Mouse (Mus musculus) midbrain, embryonic 11.5 days (tissue): ENCODE data around the gene Nr1i3. TPM values are rescaled to one million over a fixed set of nuclear protein-coding genes. Genes with fewer than 3 reads are reported as not detected.
A peak's percentile ranks its signal among the peaks of the same experiment; 100 is the strongest.

ENCODE experiments used
- ATAC-seq: fragments of 200-750 bp; cut with Nextera tagmentation; 2 replicates; pipeline ENCODE4 v1.8.0; 2017; ENCODE audit warnings: moderate TSS enrichment, moderate library complexity; ENCODE audit not compliant: low FRiP score
- DNase-seq: peaks from one replicate; pipeline ENCODE4 v3.0.0; 2015; ENCODE audit warnings: low spot score; ENCODE audit errors: missing footprints
- H3K27ac ChIP-seq: fragments of 300-500 bp; sonication (generic); 2 replicates; pipeline ENCODE4 v1.5.1; 2014; ENCODE audit warnings: low read depth, low read length
- H3K27me3 ChIP-seq: fragments of 300-500 bp; sonication (generic); 2 replicates; pipeline ENCODE4 v1.6.1; 2014; ENCODE audit warnings: mild to moderate bottlenecking, low read length, moderate library complexity, mixed read lengths; ENCODE audit not compliant: control insufficient read depth, insufficient read depth
- H3K36me3 ChIP-seq: fragments of 300-500 bp; sonication (generic); 2 replicates; pipeline ENCODE4 v1.6.1; 2014; ENCODE audit warnings: mild to moderate bottlenecking, low read length, moderate library complexity, mixed read lengths; ENCODE audit not compliant: control insufficient read depth, insufficient read depth
- H3K4me1 ChIP-seq: fragments of 300-500 bp; sonication (generic); 2 replicates; pipeline ENCODE4 v1.6.1; 2014; ENCODE audit warnings: low read length; ENCODE audit not compliant: control insufficient read depth, insufficient read depth
- H3K4me2 ChIP-seq: fragments of 300-500 bp; sonication (generic); 2 replicates; pipeline ENCODE4 v1.6.1; 2014; ENCODE audit warnings: mild to moderate bottlenecking, moderate library complexity
- H3K4me3 ChIP-seq: fragments of 300-500 bp; sonication (generic); 2 replicates; pipeline ENCODE4 v1.5.1; 2014; ENCODE audit warnings: low read depth, low read length
- H3K9ac ChIP-seq: fragments of 300-500 bp; sonication (generic); 2 replicates; pipeline ENCODE4 v1.6.1; 2014; ENCODE audit warnings: low read length
- H3K9me3 ChIP-seq: fragments of 300-500 bp; sonication (generic); 2 replicates; pipeline ENCODE4 v1.6.1; 2016; ENCODE audit warnings: low read length; ENCODE audit not compliant: control insufficient read depth
- WGBS: fragments of 180-500 bp; shearing (Covaris S2); extraction: QIAGEN DNeasy Blood & Tissue Kit; methylation state at CpG from one replicate; pipeline ENCODE4 v1.1.7; 2014; 5-methylcytosine and 5-hydroxymethylcytosine counted together
- polyA plus RNA-seq: library from polyadenylated mRNA; unstranded; fragments of >200 nt; fragmentation: Nextera tagmentation; extraction: Ambion mirVana; gene quantifications from 2 replicates; pipeline ENCODE4 v1.2.1, GENCODE M21; 2014

Nr1i3 gene
- polyA plus RNA-seq, 1 experiment from 2014 or later, result 0.18 TPM

GRCm38 (mm10) chr1:171183620-171184019 lies 30.1 kb upstream of the Nr1i3 start:
- H3K36me3 ChIP-seq, result no peaks in the 10 kb centered on the region
- no peak overlapping the region for H3K4me2 ChIP-seq
- H3K4me3 ChIP-seq, result no peak overlapping the region
- H3K9ac ChIP-seq, result no peak overlapping the region
- peaks cover 5% of the 10 kb centered on the region for H3K4me1 ChIP-seq
- no peaks in the 10 kb centered on the region for H3K27me3 ChIP-seq
- 74% methylated on average over 3 of the region's 3 CpGs for WGBS
- ATAC-seq, result no peak
- H3K9me3 ChIP-seq, result no peaks in the 10 kb centered on the region
- H3K27ac ChIP-seq, result no peak overlapping the region
- DNase-seq, result peak; percentile 33

- H3K36me3 ChIP-seq, result no peaks in the 10 kb centered on the region
- DNase-seq (peak; percentile 81), ATAC-seq (no peak)
- H3K4me3 ChIP-seq, result no peak overlapping the region
- 90% methylated on average over 7 of the region's 7 CpGs for WGBS
- no peak overlapping the region for H3K27ac ChIP-seq
- H3K9me3 ChIP-seq, result no peaks in the 10 kb centered on the region
- H3K4me1 ChIP-seq, result peaks cover 11% of the 10 kb centered on the region
- no peak overlapping the region for H3K4me2 ChIP-seq
- no peak overlapping the region for H3K9ac ChIP-seq
- no peaks in the 10 kb centered on the region for H3K27me3 ChIP-seq
Observed at GRCm38 (mm10) chr1:171184314-171184713, 29.5 kb upstream of the Nr1i3 start.

- no peaks in the 10 kb centered on the region for H3K36me3 ChIP-seq
- H3K27ac ChIP-seq, result no peak overlapping the region
- 72% methylated on average over 8 of the region's 8 CpGs for WGBS
- no peaks in the 10 kb centered on the region for H3K27me3 ChIP-seq
- H3K4me2 ChIP-seq, result no peak overlapping the region
- no peak for ATAC-seq
- DNase-seq, result peak; percentile 61
- H3K9ac ChIP-seq, result no peak overlapping the region
- no peaks in the 10 kb centered on the region for H3K9me3 ChIP-seq
- H3K4me3 ChIP-seq, result no peak overlapping the region
- H3K4me1 ChIP-seq, result peaks cover 15% of the 10 kb centered on the region
Observed at GRCm38 (mm10) chr1:171185655-171186054, 28.1 kb upstream of the Nr1i3 start.

- Histone ChIP-seq H3K27me3 (no peaks in the 10 kb centered on the region), H3K4me3 (no peak overlapping the region), H3K9ac (no peak overlapping the region), H3K27ac (peak overlapping the region; percentile 6; the same call in 1 of the 2 replicates), H3K4me1 (peaks cover 24% of the 10 kb centered on the region), H3K4me2 (peak overlapping the region; percentile 0; the same call in 1 of the 2 replicates), H3K36me3 (no peaks in the 10 kb centered on the region), H3K9me3 (no peaks in the 10 kb centered on the region)
- peak; percentile 93 for DNase-seq
- peak; percentile 60; the same call in 1 of the 2 replicates for ATAC-seq
- 21% methylated on average over 13 of the region's 13 CpGs for WGBS
Observed at GRCm38 (mm10) chr1:171187851-171188700, 25.7 kb upstream of the Nr1i3 start.

GRCm38 (mm10) chr1:171189046-171189445 lies 24.7 kb upstream of the Nr1i3 start:
- WGBS, result 10% methylated on average over 8 of the region's 8 CpGs
- Histone ChIP-seq H3K4me1 (peaks cover 31% of the 10 kb centered on the region), H3K27me3 (no peaks in the 10 kb centered on the region; the same call in 1 of the 2 replicates), H3K9me3 (no peaks in the 10 kb centered on the region), H3K4me3 (no peak overlapping the region), H3K9ac (no peak overlapping the region), H3K36me3 (no peaks in the 10 kb centered on the region), H3K27ac (peak overlapping the region; percentile 18; the same call in 1 of the 2 replicates), H3K4me2 (peak overlapping the region; percentile 6; the same call in 1 of the 2 replicates)
- ATAC-seq (peak; percentile 22), DNase-seq (peak; percentile 92)

GRCm38 (mm10) chr1:171189476-171190114 lies 24.2 kb upstream of the Nr1i3 start:
- peak; percentile 89 for DNase-seq
- Histone ChIP-seq H3K4me3 (no peak overlapping the region), H3K4me2 (no peak overlapping the region), H3K36me3 (no peaks in the 10 kb centered on the region), H3K9ac (no peak overlapping the region), H3K27ac (peak overlapping the region; percentile 18; the same call in 1 of the 2 replicates), H3K27me3 (peaks cover 3% of the 10 kb centered on the region; the same call in 1 of the 2 replicates), H3K9me3 (no peaks in the 10 kb centered on the region), H3K4me1 (peaks cover 31% of the 10 kb centered on the region)
- WGBS, result 16% methylated on average over 14 of the region's 14 CpGs
- peak; percentile 14; the same call in 1 of the 2 replicates for ATAC-seq

GRCm38 (mm10) chr1:171190832-171191231 lies 22.9 kb upstream of the Nr1i3 start:
- H3K36me3 ChIP-seq, result no peaks in the 10 kb centered on the region
- 91% methylated on average over 9 of the region's 9 CpGs for WGBS
- DNase-seq (peak; percentile 59), ATAC-seq (no peak)
- H3K9ac ChIP-seq, result no peak overlapping the region
- H3K27me3 ChIP-seq, result peaks cover 13% of the 10 kb centered on the region; the same call in 1 of the 2 replicates
- no peak overlapping the region for H3K4me2 ChIP-seq
- no peaks in the 10 kb centered on the region for H3K9me3 ChIP-seq
- no peak overlapping the region for H3K4me3 ChIP-seq
- peaks cover 31% of the 10 kb centered on the region for H3K4me1 ChIP-seq
- H3K27ac ChIP-seq, result no peak overlapping the region

GRCm38 (mm10) chr1:171192283-171192682 lies 21.5 kb upstream of the Nr1i3 start:
- Histone ChIP-seq H3K36me3 (no peaks in the 10 kb centered on the region), H3K4me1 (peaks cover 33% of the 10 kb centered on the region), H3K9ac (no peak overlapping the region), H3K27ac (no peak overlapping the region), H3K4me2 (no peak overlapping the region), H3K9me3 (no peaks in the 10 kb centered on the region), H3K27me3 (peaks cover 17% of the 10 kb centered on the region; the same call in 1 of the 2 replicates), H3K4me3 (no peak overlapping the region)
- ATAC-seq (no peak), DNase-seq (peak; percentile 82)
- WGBS, result 40% methylated on average over 10 of the region's 10 CpGs
